Mouse (Mus musculus) megakaryocyte, embryonic 14.5 days (primary cell): ENCODE data around the gene Abhd11.

Experiments used
- FLI1 ChIP-seq: IDR thresholded peaks from 2 replicates; pipeline ENCODE4 v1.6.1; 2012; ENCODE audit warnings: low read length, inconsistent platforms, mixed read lengths
- GATA1 ChIP-seq: IDR thresholded peaks from 3 replicates; pipeline ENCODE4 v1.6.1; 2012; ENCODE audit warnings: mixed read lengths, low read length, inconsistent platforms, borderline replicate concordance

GRCm38 (mm10) chr5:135008671-135009589, at the start of gene Abhd11:
- no peak for TF ChIP-seq GATA1
- no peak for TF ChIP-seq FLI1
